Mouse (Mus musculus) hindbrain, embryonic 11.5 days (tissue): ENCODE results near the gene Gamt. TPM values are rescaled to one million over a fixed set of nuclear protein-coding genes. Genes with fewer than 3 reads are reported as not detected.
"Not testable (repeated sequence)": the region's sequence is repeated elsewhere in the genome, so short reads cannot be mapped to it uniquely, and the experiment has no call there.

Experiments used
- ATAC-seq: fragments of 200-750 bp; cut with Nextera tagmentation; 2 replicates; pipeline ENCODE4 v1.8.0; 2017; ENCODE audit warnings: mild to moderate bottlenecking, moderate TSS enrichment, moderate library complexity; ENCODE audit not compliant: low FRiP score
- DNase-seq: peaks from one replicate; pipeline ENCODE4 v3.0.0-alpha.2; 2015; ENCODE audit warnings: low spot score
- H3K27ac ChIP-seq: fragments of 300-500 bp; sonication (generic); 2 replicates; pipeline ENCODE4 v1.5.1; 2014; ENCODE audit warnings: mild to moderate bottlenecking, low read depth, low read length
- H3K27me3 ChIP-seq: fragments of 300-500 bp; sonication (generic); 2 replicates; pipeline ENCODE4 v1.6.1; 2014; ENCODE audit warnings: mild to moderate bottlenecking, low read length, moderate library complexity, mixed read lengths; ENCODE audit not compliant: control insufficient read depth, insufficient read depth
- H3K36me3 ChIP-seq: fragments of 300-500 bp; sonication (generic); 2 replicates; pipeline ENCODE4 v1.6.1; 2014; ENCODE audit warnings: mild to moderate bottlenecking, low read length, moderate library complexity, mixed read lengths; ENCODE audit not compliant: control insufficient read depth, insufficient read depth
- H3K4me1 ChIP-seq: fragments of 300-500 bp; sonication (generic); replicated peaks from 2 replicates; pipeline ENCODE4 v1.6.1; 2014; ENCODE audit warnings: low read length, mixed read lengths; ENCODE audit not compliant: control insufficient read depth, insufficient read depth
- H3K4me2 ChIP-seq: fragments of 300-500 bp; sonication (generic); replicated peaks from 2 replicates; pipeline ENCODE4 v1.6.1; 2014; ENCODE audit warnings: mild to moderate bottlenecking, low read depth, low read length
- H3K4me3 ChIP-seq: fragments of 300-500 bp; sonication (generic); 2 replicates; pipeline ENCODE4 v1.5.1; 2014; ENCODE audit warnings: low read depth, low read length
- H3K9ac ChIP-seq: fragments of 300-500 bp; sonication (generic); 2 replicates; pipeline ENCODE4 v1.6.1; 2014; ENCODE audit warnings: low read depth, low read length
- H3K9me3 ChIP-seq: fragments of 300-500 bp; sonication (generic); 2 replicates; pipeline ENCODE4 v1.6.1; 2016; ENCODE audit warnings: low read length; ENCODE audit not compliant: control insufficient read depth
- WGBS: fragments of 180-500 bp; shearing (Covaris S2); extraction: QIAGEN DNeasy Blood & Tissue Kit; methylation state at CpG from one replicate; pipeline ENCODE4 v1.1.7; 2014; 5-methylcytosine and 5-hydroxymethylcytosine counted together
- polyA plus RNA-seq: library from polyadenylated mRNA; unstranded; fragments of >200 nt; fragmentation: Nextera tagmentation; extraction: Ambion mirVana; gene quantifications from 2 replicates; pipeline ENCODE4 v1.2.1, GENCODE M21; 2014

Gene Gamt
- polyA plus RNA-seq, 1 experiment from 2014 or later, result 30.4 TPM

GRCm38 (mm10) chr10:80236145-80236825 lies 24.5 kb downstream of the Gamt start:
- H3K36me3 ChIP-seq, result peaks cover 19% of the 10 kb centered on the region
- no peak for DNase-seq
- no peak for ATAC-seq
- no peak overlapping the region for H3K4me3 ChIP-seq
- H3K9me3 ChIP-seq, result no peaks in the 10 kb centered on the region
- H3K4me1 ChIP-seq, result 0 out of 2 replicates have a peak, but pooled peaks cover 2% of the 10 kb centered on the region
- no peak overlapping the region for H3K27ac ChIP-seq
- H3K4me2 ChIP-seq, result no peak overlapping the region
- H3K27me3 ChIP-seq, result no peaks in the 10 kb centered on the region
- H3K9ac ChIP-seq, result no peak overlapping the region
- 95% methylated on average over 13 of the region's 13 CpGs for WGBS

- Histone ChIP-seq H3K36me3 (no peaks in the 10 kb centered on the region; the same call in 1 of the 2 replicates), H3K4me1 (peaks cover 14% of the 10 kb centered on the region), H3K27me3 (no peaks in the 10 kb centered on the region), H3K4me2 (peak overlapping the region; percentile 93), H3K4me3 (peak overlapping the region; percentile 85; the same call in 1 of the 2 replicates), H3K9me3 (no peaks in the 10 kb centered on the region), H3K9ac (peak overlapping the region; percentile 95), H3K27ac (no peak overlapping the region)
- 67% methylated on average over 15 of the region's 15 CpGs for WGBS
- ATAC-seq (no peak), DNase-seq (no peak)
Observed at GRCm38 (mm10) chr10:80227877-80228775, 32.7 kb downstream of the Gamt start.

GRCm38 (mm10) chr10:80227166-80227539 lies 33.7 kb downstream of the Gamt start:
- WGBS, result 11% methylated on average over 10 of the region's 10 CpGs
- Histone ChIP-seq H3K27ac (peak overlapping the region; percentile 90; the same call in 1 of the 2 replicates), H3K27me3 (no peaks in the 10 kb centered on the region), H3K4me1 (peaks cover 11% of the 10 kb centered on the region), H3K9ac (peak overlapping the region; percentile 95), H3K4me2 (peak overlapping the region; percentile 93), H3K4me3 (peak overlapping the region; percentile 85), H3K9me3 (no peaks in the 10 kb centered on the region), H3K36me3 (no peaks in the 10 kb centered on the region)
- no peak; the same call in 1 of the 2 replicates for ATAC-seq
- DNase-seq, result no peak

- Histone ChIP-seq H3K9me3 (no peaks in the 10 kb centered on the region), H3K36me3 (no peaks in the 10 kb centered on the region), H3K4me1 (peaks cover 11% of the 10 kb centered on the region), H3K4me3 (peak within 1 kb of the TSS; percentile 85), H3K27me3 (no peaks in the 10 kb centered on the region), H3K27ac (peak within 1 kb of the TSS; percentile 90), H3K4me2 (peak within 1 kb of the TSS; percentile 93), H3K9ac (peak within 1 kb of the TSS; percentile 95)
- under 1% methylated on average over 58 of the region's 75 CpGs for WGBS
- ATAC-seq, result peak; percentile 98
- DNase-seq, result peak; percentile 99
Observed at GRCm38 (mm10) chr10:80226416-80227165, 34.2 kb downstream of the Gamt start, which contains the start of gene Mum1. TSS of gene Mum1 (plus strand) at chr10:80226434.

- peaks cover 11% of the 10 kb centered on the region for H3K4me1 ChIP-seq
- 1% methylated on average over 14 of the region's 14 CpGs for WGBS
Observed at GRCm38 (mm10) chr10:80226071-80226415, 34.8 kb downstream of the Gamt start.

GRCm38 (mm10) chr10:80223137-80223536 lies 37.7 kb downstream of the Gamt start:
- 84% methylated on average over 2 of the region's 2 CpGs for WGBS
- DNase-seq, H3K27ac ChIP-seq, H3K36me3 ChIP-seq, ATAC-seq, H3K9ac ChIP-seq, H3K4me3 ChIP-seq, H3K27me3 ChIP-seq, H3K4me1 ChIP-seq, H3K9me3 ChIP-seq, H3K4me2 ChIP-seq: not testable (repeated sequence)

More at GRCm38 (mm10) chr10:80226071-80226415, 34.8 kb downstream of the Gamt start:
- peak overlapping the region; percentile 93 for H3K4me2 ChIP-seq
- H3K27me3 ChIP-seq, result no peaks in the 10 kb centered on the region
- peak overlapping the region; percentile 45; the same call in 1 of the 2 replicates for H3K9ac ChIP-seq
- H3K36me3 ChIP-seq, result no peaks in the 10 kb centered on the region
- peak overlapping the region; percentile 85 for H3K4me3 ChIP-seq
- no peaks in the 10 kb centered on the region for H3K9me3 ChIP-seq
- peak overlapping the region; percentile 90 for H3K27ac ChIP-seq
- DNase-seq (no peak), ATAC-seq (peak; percentile 17)

GRCm38 (mm10) chr10:80220676-80221075 lies 40.1 kb downstream of the Gamt start:
- Histone ChIP-seq H3K36me3 (no peaks in the 10 kb centered on the region), H3K9ac (no peak overlapping the region), H3K9me3 (no peaks in the 10 kb centered on the region), H3K27ac (no peak overlapping the region), H3K4me3 (no peak overlapping the region), H3K4me1 (peaks cover under 1% of the 10 kb centered on the region; the same call in 1 of the 2 replicates), H3K27me3 (no peaks in the 10 kb centered on the region), H3K4me2 (no peak overlapping the region)
- ATAC-seq (no peak), DNase-seq (no peak)
- WGBS, result 43% methylated on average over 6 of the region's 9 CpGs

GRCm38 (mm10) chr10:80215048-80215772 lies 45.6 kb downstream of the Gamt start:
- DNase-seq (no peak), ATAC-seq (no peak)
- H3K9ac ChIP-seq, result peak overlapping the region; percentile 57
- H3K4me3 ChIP-seq, result no peak overlapping the region
- H3K27me3 ChIP-seq, result no peaks in the 10 kb centered on the region
- 14% methylated on average over 16 of the region's 16 CpGs for WGBS
- no peak overlapping the region for H3K4me2 ChIP-seq
- no peaks in the 10 kb centered on the region for H3K36me3 ChIP-seq
- H3K9me3 ChIP-seq, result no peaks in the 10 kb centered on the region
- peaks cover 4% of the 10 kb centered on the region; the same call in 1 of the 2 replicates for H3K4me1 ChIP-seq
- peak overlapping the region; percentile 36; the same call in 1 of the 2 replicates for H3K27ac ChIP-seq
